Mouse (Mus musculus): ENCODE data around the gene Mpeg1. TPM values are rescaled to one million over a fixed set of nuclear protein-coding genes. Genes with fewer than 3 reads are reported as not detected.

Mpeg1 gene
- polyA plus RNA-seq, 1 experiment = 34.0 TPM

DNA sequence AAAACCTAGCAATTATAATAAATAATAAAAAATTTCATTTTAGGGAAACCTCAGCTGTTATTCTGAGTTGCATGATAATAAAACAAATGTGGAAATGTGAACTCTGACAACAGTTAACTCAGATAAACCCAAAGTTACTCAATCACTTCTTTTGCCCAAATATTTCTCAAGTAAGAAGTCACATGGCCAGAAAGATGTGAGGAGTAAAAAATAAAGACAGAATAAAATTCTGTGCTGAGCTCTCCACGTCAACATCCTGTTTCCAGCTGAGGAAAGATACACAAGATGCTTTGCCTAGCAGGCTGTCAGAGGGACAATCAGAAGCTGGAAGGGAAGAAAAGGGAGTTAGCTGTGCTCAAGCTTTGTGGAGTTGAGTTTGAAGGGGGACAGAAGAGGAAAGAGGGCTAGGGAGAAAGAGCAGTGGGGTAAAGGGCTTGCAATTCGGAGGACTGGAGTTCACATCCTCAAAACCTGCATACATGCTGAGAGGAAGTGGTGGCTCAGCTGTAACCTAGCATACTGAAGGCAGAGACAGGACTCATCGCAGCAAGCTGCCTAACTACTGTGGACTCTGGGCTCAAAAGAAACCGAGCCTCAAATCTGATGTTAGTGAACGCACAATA is 20.4 kb upstream of the Mpeg1 start:
- H3K4me3 ChIP-seq (ENCODE audit: control insufficient read depth, insufficient read depth, low read length) = no peak overlapping the region
- H3K27me3 ChIP-seq (ENCODE audit: control insufficient read depth, insufficient read depth, low read length) = no peaks in the 10 kb centered on the region
- H3K27ac ChIP-seq (ENCODE audit: control insufficient read depth, insufficient read depth, low read length) = no peak overlapping the region
- no peaks in the 10 kb centered on the region for H3K36me3 ChIP-seq (ENCODE audit: control insufficient read depth, insufficient read depth, low read length)
- 32% methylated on average over 5 of the region's 5 CpGs for WGBS
- H3K4me1 ChIP-seq (replicated peaks; ENCODE audit: control insufficient read depth, insufficient read depth, low read length) = no peaks in the 10 kb centered on the region
- TF ChIP-seq CTCF (IDR thresholded peaks at IDR 0.05; ENCODE audit: borderline replicate concordance, control insufficient read depth, extremely low read depth, insufficient read depth, low read length, poor library complexity) = no peak
- no peak for TF ChIP-seq POLR2A (IDR thresholded peaks at IDR 0.05; ENCODE audit: control insufficient read depth, extremely low read depth, insufficient read depth, low read length, poor library complexity)
- no peak for DNase-seq

- Histone ChIP-seq H3K36me3 (ENCODE audit: control insufficient read depth, insufficient read depth, low read length) (no peaks in the 10 kb centered on the region), H3K4me3 (ENCODE audit: control insufficient read depth, insufficient read depth, low read length) (no peak overlapping the region), H3K27me3 (ENCODE audit: control insufficient read depth, insufficient read depth, low read length) (no peaks in the 10 kb centered on the region), H3K4me1 (replicated peaks; ENCODE audit: control insufficient read depth, insufficient read depth, low read length) (no peaks in the 10 kb centered on the region), H3K27ac (ENCODE audit: control insufficient read depth, insufficient read depth, low read length) (no peak overlapping the region)
- WGBS = 42% methylated on average over 4 of the region's 4 CpGs
- DNase-seq = no peak
- TF ChIP-seq CTCF (IDR thresholded peaks at IDR 0.05; ENCODE audit: borderline replicate concordance, control insufficient read depth, extremely low read depth, insufficient read depth, low read length, poor library complexity) = no peak
- no peak for TF ChIP-seq POLR2A (IDR thresholded peaks at IDR 0.05; ENCODE audit: control insufficient read depth, extremely low read depth, insufficient read depth, low read length, poor library complexity)
Observed at GRCm38 (mm10) chr19:12442560-12442959, 18.0 kb upstream of the Mpeg1 start.

DNA sequence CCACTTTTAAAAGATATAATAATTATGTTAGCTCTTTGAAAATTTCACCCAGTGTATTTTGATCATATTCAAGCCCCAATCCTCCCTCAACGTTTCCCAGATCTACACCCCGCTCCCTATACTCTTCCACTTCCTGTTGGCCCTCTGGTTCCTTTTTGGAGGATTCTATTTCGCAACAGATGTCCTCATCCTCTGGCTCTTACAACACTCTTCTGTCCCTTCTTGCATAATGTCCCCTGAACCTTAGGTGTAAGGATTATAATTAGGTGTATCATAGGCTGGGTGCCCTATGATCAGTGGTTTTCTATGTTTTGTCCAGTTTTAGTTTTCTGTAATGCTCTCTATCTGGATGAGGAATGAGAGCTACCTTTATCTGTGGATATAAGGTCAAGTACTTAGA is 15.6 kb upstream of the Mpeg1 start:
- Histone ChIP-seq H3K4me3 (ENCODE audit: control insufficient read depth, insufficient read depth, low read length) (no peak overlapping the region), H3K27me3 (ENCODE audit: control insufficient read depth, insufficient read depth, low read length) (no peaks in the 10 kb centered on the region), H3K27ac (ENCODE audit: control insufficient read depth, insufficient read depth, low read length) (no peak overlapping the region), H3K4me1 (replicated peaks; ENCODE audit: control insufficient read depth, insufficient read depth, low read length) (no peaks in the 10 kb centered on the region), H3K36me3 (ENCODE audit: control insufficient read depth, insufficient read depth, low read length) (no peaks in the 10 kb centered on the region)
- WGBS = 90% methylated on average over 3 of the region's 3 CpGs
- TF ChIP-seq CTCF (IDR thresholded peaks at IDR 0.05; ENCODE audit: borderline replicate concordance, control insufficient read depth, extremely low read depth, insufficient read depth, low read length, poor library complexity) = no peak
- no peak for TF ChIP-seq POLR2A (IDR thresholded peaks at IDR 0.05; ENCODE audit: control insufficient read depth, extremely low read depth, insufficient read depth, low read length, poor library complexity)
- no peak for DNase-seq

DNA sequence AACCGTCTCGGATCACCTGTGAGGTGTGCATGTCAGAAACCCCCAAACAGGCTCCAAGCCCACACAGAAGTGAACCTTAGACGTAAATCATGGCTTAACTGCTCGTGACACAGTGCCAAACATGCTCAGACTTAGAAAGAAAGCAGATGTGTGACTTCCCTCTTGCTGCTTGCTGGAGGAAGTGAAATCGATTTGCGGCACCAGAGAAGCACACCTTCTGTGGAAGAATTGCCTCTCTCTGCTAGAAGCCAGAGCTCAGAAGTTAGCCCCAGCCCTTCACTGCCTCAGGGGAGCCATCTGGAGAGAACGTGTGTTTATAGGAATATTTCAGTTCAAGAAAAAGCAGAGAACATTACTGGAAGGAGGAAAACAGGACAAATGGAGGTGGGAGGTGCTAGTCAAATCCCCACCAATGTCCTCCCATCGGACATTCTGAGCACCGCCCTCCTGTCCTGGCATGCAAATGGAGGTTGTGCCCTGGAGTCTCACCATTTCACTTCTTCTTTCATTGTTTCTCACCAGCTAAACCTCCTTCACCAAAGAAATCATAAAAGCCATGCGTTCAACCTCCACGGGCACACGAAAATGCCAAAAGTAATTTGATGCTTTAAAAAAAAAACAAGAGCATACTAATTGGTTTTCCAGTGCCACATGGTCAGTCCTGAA is 3.0 kb upstream of the Mpeg1 start:
- Histone ChIP-seq H3K36me3 (ENCODE audit: control insufficient read depth, insufficient read depth, low read length) (no peaks in the 10 kb centered on the region), H3K4me3 (ENCODE audit: control insufficient read depth, insufficient read depth, low read length) (no peak overlapping the region), H3K4me1 (replicated peaks; ENCODE audit: control insufficient read depth, insufficient read depth, low read length) (0 out of 2 replicates have a peak, but pooled peaks cover 2% of the 10 kb centered on the region), H3K27me3 (ENCODE audit: control insufficient read depth, insufficient read depth, low read length) (no peaks in the 10 kb centered on the region), H3K27ac (ENCODE audit: control insufficient read depth, insufficient read depth, low read length) (no peak overlapping the region; the same call in 1 of the 2 replicates)
- 31% methylated on average over 12 of the region's 12 CpGs for WGBS
- TF ChIP-seq CTCF (IDR thresholded peaks at IDR 0.05; ENCODE audit: borderline replicate concordance, control insufficient read depth, extremely low read depth, insufficient read depth, low read length, poor library complexity) = no peak
- DNase-seq = no peak

DNA sequence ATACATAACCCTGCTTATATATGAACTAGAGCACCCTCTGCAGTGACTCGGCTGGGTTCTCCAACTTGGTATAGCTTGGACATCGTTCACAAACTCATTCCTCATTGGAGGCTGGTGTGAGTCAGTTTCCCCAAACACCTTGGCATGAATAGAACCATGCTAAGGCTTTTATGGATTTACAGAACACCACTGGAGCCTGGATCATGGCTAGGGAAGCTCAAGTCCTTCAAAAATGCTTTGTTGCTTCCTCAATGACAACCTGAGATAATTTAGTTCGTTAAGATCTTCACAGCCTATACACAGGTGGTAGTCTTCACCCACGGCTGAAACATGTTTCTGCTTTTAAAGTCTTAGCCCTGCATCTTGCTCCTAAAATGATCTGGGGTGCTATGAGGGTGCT is 1.1 kb upstream of the Mpeg1 start:
- DNase-seq = no peak
- Histone ChIP-seq H3K27me3 (ENCODE audit: control insufficient read depth, insufficient read depth, low read length) (no peaks in the 10 kb centered on the region), H3K36me3 (ENCODE audit: control insufficient read depth, insufficient read depth, low read length) (no peaks in the 10 kb centered on the region), H3K27ac (ENCODE audit: control insufficient read depth, insufficient read depth, low read length) (no peak overlapping the region), H3K4me1 (replicated peaks; ENCODE audit: control insufficient read depth, insufficient read depth, low read length) (0 out of 2 replicates have a peak, but pooled peaks cover 2% of the 10 kb centered on the region), H3K4me3 (ENCODE audit: control insufficient read depth, insufficient read depth, low read length) (no peak overlapping the region)
- WGBS = 75% methylated on average over 4 of the region's 4 CpGs
- TF ChIP-seq CTCF (IDR thresholded peaks at IDR 0.05; ENCODE audit: borderline replicate concordance, control insufficient read depth, extremely low read depth, insufficient read depth, low read length, poor library complexity) = no peak

GRCm38 (mm10) chr19:12462851-12463721 is 2.5 kb downstream of the Mpeg1 start:
- WGBS = 88% methylated on average over 7 of the region's 7 CpGs
- Histone ChIP-seq H3K4me1 (replicated peaks; ENCODE audit: control insufficient read depth, insufficient read depth, low read length) (no peaks in the 10 kb centered on the region), H3K36me3 (ENCODE audit: control insufficient read depth, insufficient read depth, low read length) (no peaks in the 10 kb centered on the region), H3K27me3 (ENCODE audit: control insufficient read depth, insufficient read depth, low read length) (no peaks in the 10 kb centered on the region), H3K4me3 (ENCODE audit: control insufficient read depth, insufficient read depth, low read length) (no peak overlapping the region), H3K27ac (ENCODE audit: control insufficient read depth, insufficient read depth, low read length) (no peak overlapping the region; the same call in 1 of the 2 replicates)
- DNase-seq = no peak
- TF ChIP-seq POLR2A (IDR thresholded peaks at IDR 0.05; ENCODE audit: control insufficient read depth, extremely low read depth, insufficient read depth, low read length, poor library complexity) = no peak
- no peak for TF ChIP-seq CTCF (IDR thresholded peaks at IDR 0.05; ENCODE audit: borderline replicate concordance, control insufficient read depth, extremely low read depth, insufficient read depth, low read length, poor library complexity)
